Mouse (Mus musculus): Measurements from ENCODE around the gene Pih1d2. TPM values are rescaled to one million over a fixed set of nuclear protein-coding genes. Genes with fewer than 3 reads are reported as not detected.

Pih1d2 gene
- polyA plus RNA-seq, 1 experiment: 2.5 TPM

- peaks cover 22% of the 10 kb centered on the region for H3K36me3 ChIP-seq (ENCODE audit: control insufficient read depth, insufficient read depth)
- TF ChIP-seq FOSL1 (IDR thresholded peaks at IDR 0.05; ENCODE audit: insufficient read depth, low read length, poor library complexity, severe bottlenecking) (no peak), USF1 (IDR thresholded peaks at IDR 0.05; ENCODE audit: low read depth) (no peak), MYOD1 (IDR thresholded peaks at IDR 0.05; ENCODE audit: control insufficient read depth, insufficient read length, low read depth) (no peak), CTCF (IDR thresholded peaks at IDR 0.05; ENCODE audit: control insufficient read depth, insufficient read depth, insufficient read length) (no peak), MYOG (IDR thresholded peaks at IDR 0.05; ENCODE audit: control insufficient read depth, extremely low read depth, insufficient read length) (no peak), MAX (IDR thresholded peaks at IDR 0.05) (no peak), CEBPB (IDR thresholded peaks at IDR 0.05; ENCODE audit: low read depth) (no peak)
Measured at GRCm38 (mm10) chr9:50658391-50658790, 41.3 kb downstream of the Pih1d2 start.

GRCm38 (mm10) chr9:50658941-50659388 is 41.8 kb downstream of the Pih1d2 start:
- Histone ChIP-seq H3K36me3 (ENCODE audit: control insufficient read depth, insufficient read depth) (peaks cover 16% of the 10 kb centered on the region), H3K27me3 (ENCODE audit: control insufficient read depth, insufficient read depth, insufficient read length) (no peaks in the 10 kb centered on the region), H3K4me3 (ENCODE audit: insufficient read depth, poor library complexity, severe bottlenecking) (peak overlapping the region; percentile 75), H3ac (ENCODE audit: control insufficient read depth, insufficient read length, low read depth) (peak overlapping the region; percentile 84), H3K79me2 (ENCODE audit: control insufficient read depth, insufficient read depth) (peaks cover 16% of the 10 kb centered on the region), H3K79me3 (ENCODE audit: low read depth) (peaks cover 9% of the 10 kb centered on the region)
- TF ChIP-seq USF1 (IDR thresholded peaks at IDR 0.05; ENCODE audit: low read depth): no peak
- no peak for TF ChIP-seq MYOD1 (IDR thresholded peaks at IDR 0.05; ENCODE audit: control insufficient read depth, insufficient read length, low read depth)
- no peak for TF ChIP-seq CTCF (IDR thresholded peaks at IDR 0.05; ENCODE audit: control insufficient read depth, insufficient read depth, insufficient read length)
- no peak for TF ChIP-seq MYOG (IDR thresholded peaks at IDR 0.05; ENCODE audit: control insufficient read depth, extremely low read depth, insufficient read length)
- TF ChIP-seq MAX (IDR thresholded peaks at IDR 0.05): no peak
- TF ChIP-seq FOSL1 (IDR thresholded peaks at IDR 0.05; ENCODE audit: insufficient read depth, low read length, poor library complexity, severe bottlenecking): no peak
- TF ChIP-seq CEBPB (IDR thresholded peaks at IDR 0.05; ENCODE audit: low read depth): no peak

More at GRCm38 (mm10) chr9:50658391-50658790, 41.3 kb downstream of the Pih1d2 start:
- Histone ChIP-seq H3ac (ENCODE audit: control insufficient read depth, insufficient read length, low read depth) (peak overlapping the region; percentile 23), H3K4me3 (ENCODE audit: insufficient read depth, poor library complexity, severe bottlenecking) (peak overlapping the region; percentile 75), H3K79me2 (ENCODE audit: control insufficient read depth, insufficient read depth) (peaks cover 16% of the 10 kb centered on the region), H3K79me3 (ENCODE audit: low read depth) (peaks cover 9% of the 10 kb centered on the region), H3K27me3 (ENCODE audit: control insufficient read depth, insufficient read depth, insufficient read length) (no peaks in the 10 kb centered on the region)

- Histone ChIP-seq H3K79me2 (ENCODE audit: control insufficient read depth, insufficient read depth) (peaks cover 16% of the 10 kb centered on the region), H3K79me3 (ENCODE audit: low read depth) (peaks cover 9% of the 10 kb centered on the region), H3ac (ENCODE audit: control insufficient read depth, insufficient read length, low read depth) (peak within 1 kb of the TSS; percentile 84), H3K36me3 (ENCODE audit: control insufficient read depth, insufficient read depth) (peaks cover 15% of the 10 kb centered on the region), H3K4me3 (ENCODE audit: insufficient read depth, poor library complexity, severe bottlenecking) (peak within 1 kb of the TSS; percentile 75), H3K27me3 (ENCODE audit: control insufficient read depth, insufficient read depth, insufficient read length) (no peaks in the 10 kb centered on the region)
- TF ChIP-seq CTCF (IDR thresholded peaks at IDR 0.05; ENCODE audit: control insufficient read depth, insufficient read depth, insufficient read length) (no peak), MAX (IDR thresholded peaks at IDR 0.05) (peak; percentile 12), FOSL1 (IDR thresholded peaks at IDR 0.05; ENCODE audit: insufficient read depth, low read length, poor library complexity, severe bottlenecking) (no peak)
Measured at GRCm38 (mm10) chr9:50659392-50660217, 42.5 kb downstream of the Pih1d2 start, which contains the start of gene Dlat. Gene Dlat, minus strand, starts transcription at chr9:50659780.

GRCm38 (mm10) chr9:50660431-50660830 is 43.3 kb downstream of the Pih1d2 start:
- peaks cover 16% of the 10 kb centered on the region for H3K79me2 ChIP-seq (ENCODE audit: control insufficient read depth, insufficient read depth)
- peaks cover 15% of the 10 kb centered on the region for H3K36me3 ChIP-seq (ENCODE audit: control insufficient read depth, insufficient read depth)
- H3K27me3 ChIP-seq (ENCODE audit: control insufficient read depth, insufficient read depth, insufficient read length): no peaks in the 10 kb centered on the region
- peak overlapping the region; percentile 14 for H3K4me3 ChIP-seq (ENCODE audit: insufficient read depth, poor library complexity, severe bottlenecking)
- TF ChIP-seq MAX (IDR thresholded peaks at IDR 0.05) (no peak), CEBPB (IDR thresholded peaks at IDR 0.05; ENCODE audit: low read depth) (no peak), MYOD1 (IDR thresholded peaks at IDR 0.05; ENCODE audit: control insufficient read depth, insufficient read length, low read depth) (no peak), MYOG (IDR thresholded peaks at IDR 0.05; ENCODE audit: control insufficient read depth, extremely low read depth, insufficient read length) (no peak), FOSL1 (IDR thresholded peaks at IDR 0.05; ENCODE audit: insufficient read depth, low read length, poor library complexity, severe bottlenecking) (no peak), USF1 (IDR thresholded peaks at IDR 0.05; ENCODE audit: low read depth) (no peak), CTCF (IDR thresholded peaks at IDR 0.05; ENCODE audit: control insufficient read depth, insufficient read depth, insufficient read length) (no peak)
- H3ac ChIP-seq (ENCODE audit: control insufficient read depth, insufficient read length, low read depth): peak overlapping the region; percentile 31
- H3K79me3 ChIP-seq (ENCODE audit: low read depth): peaks cover 9% of the 10 kb centered on the region

GRCm38 (mm10) chr9:50664826-50665225 is 47.7 kb downstream of the Pih1d2 start:
- Histone ChIP-seq H3K27me3 (ENCODE audit: control insufficient read depth, insufficient read depth, insufficient read length) (no peaks in the 10 kb centered on the region), H3K4me3 (ENCODE audit: insufficient read depth, poor library complexity, severe bottlenecking) (no peak overlapping the region), H3K79me3 (ENCODE audit: low read depth) (no peaks in the 10 kb centered on the region), H3ac (ENCODE audit: control insufficient read depth, insufficient read length, low read depth) (no peak overlapping the region), H3K79me2 (ENCODE audit: control insufficient read depth, insufficient read depth) (no peaks in the 10 kb centered on the region), H3K36me3 (ENCODE audit: control insufficient read depth, insufficient read depth) (no peaks in the 10 kb centered on the region)
- TF ChIP-seq USF1 (IDR thresholded peaks at IDR 0.05; ENCODE audit: low read depth) (no peak), MYOD1 (IDR thresholded peaks at IDR 0.05; ENCODE audit: control insufficient read depth, insufficient read length, low read depth) (no peak), FOSL1 (IDR thresholded peaks at IDR 0.05; ENCODE audit: insufficient read depth, low read length, poor library complexity, severe bottlenecking) (no peak), MYOG (IDR thresholded peaks at IDR 0.05; ENCODE audit: control insufficient read depth, extremely low read depth, insufficient read length) (no peak)

Data from C2C12 (cell line).